Mouse (Mus musculus): ENCODE results near the gene Naxd. TPM values are rescaled to one million over a fixed set of nuclear protein-coding genes. Genes with fewer than 3 reads are reported as not detected.

Gene Naxd
- polyA plus RNA-seq (2014; fragmentation: Nextera tagmentation; extraction: Ambion mirVana), result 88.0 and 91.6 TPM in 2 replicates

- 4% methylated on average over 73 of the region's 73 CpGs for WGBS
- Histone ChIP-seq H3K9ac (replicated peaks; ENCODE audit: low read length) (peak within 1 kb of the TSS; percentile 80), H3K9me3 (replicated peaks; ENCODE audit: control insufficient read depth, low read length) (no peaks in the 10 kb centered on the region), H3K27me3 (ENCODE audit: control insufficient read depth, insufficient read depth, low read length) (no peaks in the 10 kb centered on the region), H3K27ac (replicated peaks; ENCODE audit: low read depth, low read length) (peak within 1 kb of the TSS; percentile 63), H3K4me2 (ENCODE audit: low read depth, low read length) (peak within 1 kb of the TSS; percentile 71), H3K4me1 (ENCODE audit: control insufficient read depth, insufficient read depth, low read length) (no peaks in the 10 kb centered on the region), H3K36me3 (replicated peaks; ENCODE audit: control insufficient read depth, insufficient read depth, low read depth, low read length) (no peaks in the 10 kb centered on the region), H3K4me3 (ENCODE audit: low read depth, low read length) (peak within 1 kb of the TSS; percentile 87)
- peak; percentile 97 for ATAC-seq (replicated peaks; ENCODE audit: insufficient number of reproducible peaks, low FRiP score, low TSS enrichment, low read depth)
- peak; percentile 94 for DNase-seq (ENCODE audit: low spot score)
These were observed at the start of gene Naxd for GRCm38 (mm10) chr8:11497017-11497990. Gene Naxd, plus strand, starts transcription at chr8:11497506.

GRCm38 (mm10) chr8:11447910-11448570 lies 49.3 kb upstream of the Naxd start:
- no peak for ATAC-seq (replicated peaks; ENCODE audit: insufficient number of reproducible peaks, low FRiP score, low TSS enrichment, low read depth)
- 91% methylated on average over 23 of the region's 23 CpGs for WGBS
- H3K27me3 ChIP-seq (ENCODE audit: control insufficient read depth, insufficient read depth, low read length), result no peaks in the 10 kb centered on the region
- H3K36me3 ChIP-seq (replicated peaks; ENCODE audit: control insufficient read depth, insufficient read depth, low read depth, low read length), result no peaks in the 10 kb centered on the region
- no peak for DNase-seq (ENCODE audit: low spot score)
- no peak overlapping the region for H3K4me2 ChIP-seq (ENCODE audit: low read depth, low read length)
- no peak overlapping the region for H3K27ac ChIP-seq (replicated peaks; ENCODE audit: low read depth, low read length)
- no peaks in the 10 kb centered on the region for H3K4me1 ChIP-seq (ENCODE audit: control insufficient read depth, insufficient read depth, low read length)
- no peak overlapping the region for H3K9ac ChIP-seq (replicated peaks; ENCODE audit: low read length)
- no peak overlapping the region for H3K4me3 ChIP-seq (ENCODE audit: low read depth, low read length)
- no peaks in the 10 kb centered on the region for H3K9me3 ChIP-seq (replicated peaks; ENCODE audit: control insufficient read depth, low read length)

- Histone ChIP-seq H3K27me3 (ENCODE audit: control insufficient read depth, insufficient read depth, low read length) (no peaks in the 10 kb centered on the region), H3K36me3 (replicated peaks; ENCODE audit: control insufficient read depth, insufficient read depth, low read depth, low read length) (no peaks in the 10 kb centered on the region), H3K27ac (replicated peaks; ENCODE audit: low read depth, low read length) (no peak overlapping the region), H3K4me3 (ENCODE audit: low read depth, low read length) (no peak overlapping the region), H3K4me1 (ENCODE audit: control insufficient read depth, insufficient read depth, low read length) (no peaks in the 10 kb centered on the region), H3K4me2 (ENCODE audit: low read depth, low read length) (no peak overlapping the region), H3K9me3 (replicated peaks; ENCODE audit: control insufficient read depth, low read length) (no peaks in the 10 kb centered on the region), H3K9ac (replicated peaks; ENCODE audit: low read length) (no peak overlapping the region)
- WGBS, result 37% methylated on average over 8 of the region's 8 CpGs
- ATAC-seq (replicated peaks; ENCODE audit: insufficient number of reproducible peaks, low FRiP score, low TSS enrichment, low read depth) (no peak), DNase-seq (ENCODE audit: low spot score) (peak; percentile 68)
These were observed 46.9 kb upstream of the Naxd start for GRCm38 (mm10) chr8:11450184-11451113.

DNA sequence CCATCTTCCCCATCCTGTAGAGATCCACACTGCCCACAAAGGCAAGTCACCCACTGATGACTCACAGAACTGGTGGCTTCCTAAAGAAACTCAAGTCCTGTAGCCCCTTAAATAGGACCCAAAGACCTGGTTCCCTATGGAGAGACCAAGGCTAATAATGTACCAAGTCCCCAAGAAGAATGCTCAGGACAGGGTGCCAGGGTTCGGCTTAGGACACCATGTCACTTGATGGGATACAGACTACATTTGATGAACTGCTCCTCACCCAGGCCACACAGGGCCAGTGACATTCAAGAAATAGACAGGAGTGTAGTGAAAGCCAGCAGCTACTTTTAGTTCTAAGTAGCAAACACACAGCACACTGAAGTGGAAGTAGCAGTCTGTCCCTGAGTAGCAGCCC lies 45.2 kb upstream of the Naxd start:
- 91% methylated on average over 1 of the region's 1 CpGs for WGBS
- Histone ChIP-seq H3K27ac (replicated peaks; ENCODE audit: low read depth, low read length) (no peak overlapping the region), H3K9ac (replicated peaks; ENCODE audit: low read length) (no peak overlapping the region), H3K9me3 (replicated peaks; ENCODE audit: control insufficient read depth, low read length) (no peaks in the 10 kb centered on the region), H3K27me3 (ENCODE audit: control insufficient read depth, insufficient read depth, low read length) (no peaks in the 10 kb centered on the region), H3K4me3 (ENCODE audit: low read depth, low read length) (no peak overlapping the region), H3K4me2 (ENCODE audit: low read depth, low read length) (no peak overlapping the region), H3K4me1 (ENCODE audit: control insufficient read depth, insufficient read depth, low read length) (no peaks in the 10 kb centered on the region), H3K36me3 (replicated peaks; ENCODE audit: control insufficient read depth, insufficient read depth, low read depth, low read length) (no peaks in the 10 kb centered on the region)
- ATAC-seq (replicated peaks; ENCODE audit: insufficient number of reproducible peaks, low FRiP score, low TSS enrichment, low read depth) (no peak), DNase-seq (ENCODE audit: low spot score) (no peak)

DNA sequence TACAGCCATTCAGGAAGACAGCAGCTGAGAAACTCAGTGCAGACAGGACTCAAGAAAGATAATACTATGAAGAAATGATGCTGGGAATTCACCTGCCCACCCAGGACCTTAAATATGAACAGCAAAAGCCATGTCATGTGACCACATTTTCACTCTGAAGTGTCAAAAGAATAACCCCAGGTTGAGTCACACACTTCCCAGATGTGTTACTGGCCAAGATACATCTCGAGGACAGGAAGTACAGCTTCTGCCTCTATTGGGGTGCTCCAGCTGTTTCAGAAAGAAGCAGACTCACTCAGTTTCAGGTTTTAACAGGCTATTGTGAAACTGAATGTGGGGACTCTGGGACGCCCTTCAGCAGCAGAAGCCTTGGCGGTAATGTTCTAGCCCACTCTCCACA lies 44.7 kb upstream of the Naxd start:
- DNase-seq (ENCODE audit: low spot score), result no peak
- Histone ChIP-seq H3K27me3 (ENCODE audit: control insufficient read depth, insufficient read depth, low read length) (no peaks in the 10 kb centered on the region), H3K27ac (replicated peaks; ENCODE audit: low read depth, low read length) (no peak overlapping the region), H3K9me3 (replicated peaks; ENCODE audit: control insufficient read depth, low read length) (no peaks in the 10 kb centered on the region), H3K36me3 (replicated peaks; ENCODE audit: control insufficient read depth, insufficient read depth, low read depth, low read length) (no peaks in the 10 kb centered on the region), H3K4me1 (ENCODE audit: control insufficient read depth, insufficient read depth, low read length) (no peaks in the 10 kb centered on the region; the same call in 1 of the 2 replicates), H3K4me2 (ENCODE audit: low read depth, low read length) (no peak overlapping the region), H3K4me3 (ENCODE audit: low read depth, low read length) (no peak overlapping the region), H3K9ac (replicated peaks; ENCODE audit: low read length) (no peak overlapping the region)
- no peak for ATAC-seq (replicated peaks; ENCODE audit: insufficient number of reproducible peaks, low FRiP score, low TSS enrichment, low read depth)
- WGBS, result 72% methylated on average over 3 of the region's 3 CpGs

DNA sequence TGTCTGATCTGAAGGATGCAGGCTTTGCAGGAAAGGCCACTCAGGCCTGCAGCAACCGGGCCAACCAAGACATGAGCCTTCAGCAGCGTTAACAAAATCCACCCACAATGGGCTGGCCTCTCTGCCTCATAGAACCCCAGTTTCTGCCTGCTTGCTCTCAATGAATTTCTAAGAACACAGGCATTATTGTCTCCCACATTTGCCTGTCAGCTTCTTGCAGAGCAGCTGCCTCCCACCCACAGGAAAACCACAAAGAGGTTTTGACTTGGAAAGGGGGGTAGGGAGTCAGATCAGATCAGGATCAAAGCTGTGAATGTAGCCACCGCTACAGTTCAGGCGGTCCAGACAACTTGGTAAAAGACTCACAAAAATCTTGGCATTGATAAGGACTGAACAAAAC lies 44.3 kb upstream of the Naxd start:
- Histone ChIP-seq H3K4me1 (ENCODE audit: control insufficient read depth, insufficient read depth, low read length) (no peaks in the 10 kb centered on the region; the same call in 1 of the 2 replicates), H3K27me3 (ENCODE audit: control insufficient read depth, insufficient read depth, low read length) (no peaks in the 10 kb centered on the region), H3K27ac (replicated peaks; ENCODE audit: low read depth, low read length) (no peak overlapping the region), H3K36me3 (replicated peaks; ENCODE audit: control insufficient read depth, insufficient read depth, low read depth, low read length) (no peaks in the 10 kb centered on the region), H3K9ac (replicated peaks; ENCODE audit: low read length) (no peak overlapping the region; the same call in 1 of the 2 replicates), H3K4me3 (ENCODE audit: low read depth, low read length) (no peak overlapping the region), H3K9me3 (replicated peaks; ENCODE audit: control insufficient read depth, low read length) (no peaks in the 10 kb centered on the region), H3K4me2 (ENCODE audit: low read depth, low read length) (no peak overlapping the region)
- peak; percentile 14 for DNase-seq (ENCODE audit: low spot score)
- ATAC-seq (replicated peaks; ENCODE audit: insufficient number of reproducible peaks, low FRiP score, low TSS enrichment, low read depth), result no peak
- WGBS, result 27% methylated on average over 4 of the region's 4 CpGs

DNA sequence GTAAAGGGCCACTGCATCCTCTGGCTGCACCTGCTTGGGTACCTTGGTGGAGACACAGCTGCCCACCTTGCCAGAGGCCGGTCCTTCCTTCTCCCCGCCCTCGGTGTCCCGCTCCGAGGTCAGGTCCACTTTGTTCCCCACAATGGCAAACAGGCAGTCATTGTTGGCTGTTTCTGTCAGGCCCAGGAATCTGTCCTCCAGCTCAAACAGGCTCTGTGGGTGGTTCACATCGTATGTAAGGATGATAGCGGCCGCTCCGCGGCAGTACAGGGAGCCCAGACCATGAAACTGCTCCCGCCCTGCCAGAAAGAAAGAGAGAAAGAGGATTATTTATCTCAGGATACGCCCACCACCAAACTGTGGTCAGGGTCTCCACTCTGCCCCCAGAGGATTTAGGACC lies 43.1 kb upstream of the Naxd start:
- no peaks in the 10 kb centered on the region for H3K36me3 ChIP-seq (replicated peaks; ENCODE audit: control insufficient read depth, insufficient read depth, low read depth, low read length)
- H3K4me3 ChIP-seq (ENCODE audit: low read depth, low read length), result no peak overlapping the region
- no peak for ATAC-seq (replicated peaks; ENCODE audit: insufficient number of reproducible peaks, low FRiP score, low TSS enrichment, low read depth)
- no peak overlapping the region for H3K9ac ChIP-seq (replicated peaks; ENCODE audit: low read length)
- no peak for DNase-seq (ENCODE audit: low spot score)
- H3K9me3 ChIP-seq (replicated peaks; ENCODE audit: control insufficient read depth, low read length), result no peaks in the 10 kb centered on the region
- no peak overlapping the region for H3K27ac ChIP-seq (replicated peaks; ENCODE audit: low read depth, low read length)
- H3K27me3 ChIP-seq (ENCODE audit: control insufficient read depth, insufficient read depth, low read length), result no peaks in the 10 kb centered on the region
- H3K4me1 ChIP-seq (ENCODE audit: control insufficient read depth, insufficient read depth, low read length), result no peaks in the 10 kb centered on the region; the same call in 1 of the 2 replicates
- 50% methylated on average over 12 of the region's 12 CpGs for WGBS
- H3K4me2 ChIP-seq (ENCODE audit: low read depth, low read length), result no peak overlapping the region
